Mouse (Mus musculus): ENCODE results near the gene Rabl6. TPM values are rescaled to one million over a fixed set of nuclear protein-coding genes. Genes with fewer than 3 reads are reported as not detected.

Gene Rabl6
- polyA plus RNA-seq, 1 experiment, result 58.2 TPM

DNA sequence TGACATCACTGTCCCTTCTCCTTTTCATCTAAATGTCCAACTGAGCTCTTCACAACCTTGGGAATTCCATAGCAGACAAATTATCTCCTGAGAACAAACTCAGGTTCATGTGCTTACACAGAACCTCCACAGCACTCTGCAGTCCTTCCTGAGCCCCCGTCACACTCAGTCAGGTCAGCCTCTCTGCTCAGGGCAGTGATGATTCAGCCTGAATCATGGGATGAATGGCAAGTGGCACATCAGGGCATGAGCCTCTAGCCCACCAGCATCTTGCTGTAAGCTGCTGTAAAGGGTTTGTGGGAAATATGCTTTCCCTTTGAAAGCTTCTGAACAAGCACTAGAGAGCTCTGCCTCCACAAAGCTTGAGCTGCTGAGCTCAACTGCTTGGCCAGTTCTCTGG is 9.6 kb downstream of the Rabl6 start:
- H3K36me3 ChIP-seq (replicated peaks; ENCODE audit: low read length), result peaks cover 95% of the 10 kb centered on the region
- peaks cover 19% of the 10 kb centered on the region for H3K4me1 ChIP-seq
- H3K4me3 ChIP-seq (replicated peaks), result no peak overlapping the region
- H3K27me3 ChIP-seq (replicated peaks), result no peaks in the 10 kb centered on the region
- no peaks in the 10 kb centered on the region for H3K9me3 ChIP-seq
- no peak for TF ChIP-seq FLI1 (IDR thresholded peaks at IDR 0.05; ENCODE audit: low read length)
- TF ChIP-seq GATA1 (IDR thresholded peaks at IDR 0.05; ENCODE audit: borderline replicate concordance, low read length), result no peak

DNA sequence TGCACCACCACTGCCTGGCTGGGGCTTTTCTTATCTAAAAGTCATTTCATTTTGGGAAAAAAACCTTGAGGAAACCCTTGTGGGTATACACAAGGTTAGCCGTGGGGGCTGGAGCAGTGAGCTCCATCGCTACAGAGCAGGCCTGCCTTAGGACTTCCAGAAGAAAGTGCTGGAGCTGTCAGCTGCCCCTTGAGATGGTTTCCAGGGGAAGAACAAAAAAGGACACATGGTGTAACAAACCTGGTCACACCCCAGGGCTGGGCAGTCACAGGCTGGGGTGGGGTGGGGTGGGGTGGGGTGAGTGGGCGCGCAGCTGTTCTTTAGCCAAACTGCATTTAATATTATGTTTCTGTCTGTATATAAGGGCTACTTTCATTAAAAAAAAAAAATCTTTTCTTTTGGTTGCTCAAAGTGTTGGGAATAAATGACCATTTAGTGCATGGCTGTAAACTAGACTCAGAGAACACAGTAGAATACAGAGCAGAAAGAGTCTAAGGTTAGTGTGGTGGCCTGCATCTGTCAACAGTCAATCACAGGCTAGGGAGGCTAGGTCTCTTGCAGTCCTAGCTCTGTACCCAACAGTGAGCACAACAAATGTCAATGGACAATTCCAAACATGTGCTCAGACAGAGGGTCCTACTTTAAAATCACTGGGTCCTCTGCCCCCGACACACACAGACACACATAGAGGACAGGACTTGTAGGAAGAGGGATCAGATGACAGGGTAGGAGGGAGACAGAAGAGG is 11.4 kb downstream of the Rabl6 start:
- peaks cover 21% of the 10 kb centered on the region for H3K4me1 ChIP-seq
- H3K9me3 ChIP-seq, result no peaks in the 10 kb centered on the region
- no peaks in the 10 kb centered on the region for H3K27me3 ChIP-seq (replicated peaks)
- H3K36me3 ChIP-seq (replicated peaks; ENCODE audit: low read length), result peaks cover 95% of the 10 kb centered on the region
- H3K4me3 ChIP-seq (replicated peaks), result no peak overlapping the region
- TF ChIP-seq FLI1 (IDR thresholded peaks at IDR 0.05; ENCODE audit: low read length) (no peak), GATA1 (IDR thresholded peaks at IDR 0.05; ENCODE audit: borderline replicate concordance, low read length) (no peak)

DNA sequence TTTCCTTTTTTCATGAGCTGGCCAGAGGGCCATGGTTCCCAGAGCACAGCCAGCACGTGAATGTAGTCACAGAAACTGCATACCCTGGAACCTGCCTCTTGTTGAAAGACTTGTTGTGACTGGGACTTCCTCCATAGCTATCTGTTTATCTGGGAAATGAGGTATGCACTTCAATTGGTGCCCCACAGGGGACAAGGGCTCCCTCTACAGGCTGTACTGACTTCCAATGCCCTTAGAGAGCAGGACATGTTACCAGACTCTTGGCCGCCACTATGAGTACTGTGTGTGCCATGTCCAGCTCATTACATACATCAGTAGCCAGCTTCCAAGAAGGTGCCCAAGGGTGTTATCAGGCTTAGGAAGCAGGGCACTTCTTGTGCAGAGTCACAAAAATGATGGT is 16.5 kb downstream of the Rabl6 start:
- peaks cover 13% of the 10 kb centered on the region for H3K4me1 ChIP-seq
- no peaks in the 10 kb centered on the region for H3K27me3 ChIP-seq (replicated peaks)
- no peak for TF ChIP-seq FLI1 (IDR thresholded peaks at IDR 0.05; ENCODE audit: low read length)
- no peak for TF ChIP-seq GATA1 (IDR thresholded peaks at IDR 0.05; ENCODE audit: borderline replicate concordance, low read length)
- peaks cover 93% of the 10 kb centered on the region for H3K36me3 ChIP-seq (replicated peaks; ENCODE audit: low read length)
- no peak overlapping the region for H3K4me3 ChIP-seq (replicated peaks)
- H3K9me3 ChIP-seq, result no peaks in the 10 kb centered on the region

DNA sequence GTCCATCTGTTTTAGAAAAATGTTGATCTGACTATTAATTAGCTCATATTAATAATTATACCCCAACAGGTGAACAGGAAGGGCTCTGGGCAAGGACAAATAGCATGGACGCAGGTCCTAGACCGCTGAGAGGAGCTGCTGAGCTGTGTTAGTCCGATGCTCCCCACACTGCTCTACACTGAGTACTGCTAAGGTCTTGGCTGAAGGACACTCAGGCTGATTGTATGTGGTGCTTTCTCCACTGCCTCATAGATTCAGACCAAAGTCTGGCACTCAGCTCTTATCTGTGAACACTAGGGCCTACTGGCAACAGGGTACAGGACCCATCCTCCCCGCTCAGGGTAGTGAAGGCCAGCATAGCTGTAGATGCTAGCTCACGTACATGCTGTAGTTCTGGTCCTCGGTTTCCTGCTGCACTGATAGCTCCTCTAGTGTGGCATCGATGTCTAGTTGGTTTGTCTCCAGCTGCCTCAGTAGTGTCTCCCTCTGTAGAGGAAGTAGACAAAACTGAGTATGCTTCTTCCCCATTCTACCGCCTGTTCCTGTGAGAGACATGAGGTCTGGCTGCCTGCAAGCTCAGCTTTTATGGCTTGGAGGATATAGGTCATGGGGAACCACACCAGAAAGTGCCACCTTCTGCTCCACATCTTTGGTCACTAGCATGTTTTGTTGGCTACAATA is 20.0 kb downstream of the Rabl6 start:
- H3K27me3 ChIP-seq (replicated peaks), result no peaks in the 10 kb centered on the region
- H3K4me1 ChIP-seq, result peaks cover 13% of the 10 kb centered on the region
- TF ChIP-seq GATA1 (IDR thresholded peaks at IDR 0.05; ENCODE audit: borderline replicate concordance, low read length) (no peak), FLI1 (IDR thresholded peaks at IDR 0.05; ENCODE audit: low read length) (no peak)
- peaks cover 97% of the 10 kb centered on the region for H3K36me3 ChIP-seq (replicated peaks; ENCODE audit: low read length)
- peak overlapping the region; percentile 35 for H3K4me3 ChIP-seq (replicated peaks)
- H3K9me3 ChIP-seq, result no peaks in the 10 kb centered on the region

DNA sequence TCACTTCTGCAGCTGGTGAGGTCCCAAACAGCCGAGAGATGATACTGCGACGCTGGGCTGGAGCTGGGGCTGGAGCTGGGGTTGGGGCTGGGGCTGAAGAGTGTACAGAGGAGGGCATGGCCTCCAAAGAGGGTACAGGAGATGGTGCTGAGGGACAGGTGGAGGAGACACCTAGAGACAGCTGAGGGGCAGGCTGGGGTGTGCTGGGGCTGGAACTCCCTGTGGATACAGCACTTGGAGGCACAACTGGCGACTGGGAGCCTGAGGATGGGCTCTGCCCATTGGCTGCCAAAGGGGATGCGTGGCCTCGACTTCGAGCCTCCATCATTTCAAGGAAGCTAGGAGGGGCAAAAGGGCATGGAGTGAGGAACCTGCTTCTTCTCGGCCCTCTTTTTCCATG is 21.0 kb downstream of the Rabl6 start:
- peaks cover 96% of the 10 kb centered on the region for H3K36me3 ChIP-seq (replicated peaks; ENCODE audit: low read length)
- TF ChIP-seq GATA1 (IDR thresholded peaks at IDR 0.05; ENCODE audit: borderline replicate concordance, low read length) (no peak), FLI1 (IDR thresholded peaks at IDR 0.05; ENCODE audit: low read length) (no peak)
- H3K4me3 ChIP-seq (replicated peaks), result no peak overlapping the region
- H3K4me1 ChIP-seq, result peaks cover 18% of the 10 kb centered on the region
- no peaks in the 10 kb centered on the region for H3K9me3 ChIP-seq
- no peaks in the 10 kb centered on the region for H3K27me3 ChIP-seq (replicated peaks)

DNA sequence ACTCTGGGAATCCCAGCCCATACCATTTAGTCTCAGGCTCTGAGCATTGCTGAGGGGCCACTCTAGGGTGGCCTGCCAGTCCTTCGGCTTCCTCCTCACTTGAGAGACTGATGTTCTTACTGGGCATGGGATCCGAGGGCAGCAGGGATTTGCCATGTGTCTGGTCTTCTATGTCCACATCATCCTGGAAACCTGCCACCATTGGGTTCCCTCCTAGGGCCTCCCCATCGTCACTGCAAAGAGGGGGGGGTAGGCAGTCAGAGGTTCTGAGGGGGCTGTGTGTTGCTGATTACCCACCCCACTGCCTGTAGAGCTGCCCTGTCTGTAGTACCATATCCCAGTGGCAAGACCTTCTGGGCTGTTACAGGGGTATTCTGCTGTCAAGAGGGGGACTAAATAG is 22.7 kb downstream of the Rabl6 start:
- TF ChIP-seq GATA1 (IDR thresholded peaks at IDR 0.05; ENCODE audit: borderline replicate concordance, low read length), result no peak
- TF ChIP-seq FLI1 (IDR thresholded peaks at IDR 0.05; ENCODE audit: low read length), result no peak
- Histone ChIP-seq H3K27me3 (replicated peaks) (peaks cover 7% of the 10 kb centered on the region), H3K4me1 (peaks cover 29% of the 10 kb centered on the region), H3K9me3 (no peaks in the 10 kb centered on the region), H3K36me3 (replicated peaks; ENCODE audit: low read length) (peaks cover 79% of the 10 kb centered on the region), H3K4me3 (replicated peaks) (no peak overlapping the region)

DNA sequence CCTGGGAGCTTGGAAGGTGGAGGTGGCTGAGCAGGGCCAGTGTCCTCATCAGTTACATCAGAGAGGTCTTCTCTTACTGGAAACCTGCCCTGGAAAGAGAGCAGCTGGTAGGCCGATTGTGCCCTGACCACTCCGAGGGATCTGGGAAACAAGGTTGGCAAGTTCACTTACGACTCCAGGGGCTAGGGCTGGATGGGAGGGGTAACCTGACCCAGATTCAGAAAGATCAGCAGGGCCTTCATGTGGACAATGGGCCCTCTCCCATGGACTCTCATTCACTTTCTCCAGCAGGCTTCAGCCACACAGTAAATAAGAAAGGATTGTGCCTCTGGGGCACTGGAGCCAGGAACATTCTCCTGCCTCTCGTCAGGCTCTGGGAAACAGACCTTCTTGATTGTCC is 23.5 kb downstream of the Rabl6 start:
- H3K36me3 ChIP-seq (replicated peaks; ENCODE audit: low read length), result peaks cover 72% of the 10 kb centered on the region
- TF ChIP-seq FLI1 (IDR thresholded peaks at IDR 0.05; ENCODE audit: low read length) (no peak), GATA1 (IDR thresholded peaks at IDR 0.05; ENCODE audit: borderline replicate concordance, low read length) (no peak)
- 0 out of 2 replicates have a peak, but pooled peaks cover under 1% of the 10 kb centered on the region for H3K9me3 ChIP-seq
- H3K4me3 ChIP-seq (replicated peaks), result no peak overlapping the region
- H3K4me1 ChIP-seq, result peaks cover 37% of the 10 kb centered on the region
- peaks cover 15% of the 10 kb centered on the region for H3K27me3 ChIP-seq (replicated peaks)

DNA sequence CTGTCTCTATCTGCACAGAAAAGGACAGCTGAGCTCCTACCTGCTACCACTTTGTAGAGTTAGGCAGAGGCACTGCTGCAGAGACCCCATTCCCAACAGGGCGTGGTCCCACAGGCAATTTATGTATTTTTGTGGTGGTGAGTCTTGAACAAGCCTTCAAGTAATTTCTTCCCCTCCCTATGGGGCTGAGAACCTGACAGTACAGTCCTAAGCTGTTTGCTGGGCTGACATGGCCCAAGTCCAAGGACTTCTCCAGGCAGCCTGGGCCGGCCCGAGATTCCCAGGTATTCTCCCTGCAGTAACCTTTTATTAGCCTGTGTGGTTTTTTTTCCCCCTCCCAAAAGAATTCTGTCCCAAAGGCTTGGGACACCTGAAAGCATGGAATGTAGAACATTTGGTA is 24.2 kb downstream of the Rabl6 start:
- H3K27me3 ChIP-seq (replicated peaks), result peaks cover 22% of the 10 kb centered on the region
- no peak overlapping the region for H3K4me3 ChIP-seq (replicated peaks)
- TF ChIP-seq FLI1 (IDR thresholded peaks at IDR 0.05; ENCODE audit: low read length), result no peak
- no peak for TF ChIP-seq GATA1 (IDR thresholded peaks at IDR 0.05; ENCODE audit: borderline replicate concordance, low read length)
- peaks cover 44% of the 10 kb centered on the region for H3K4me1 ChIP-seq
- H3K9me3 ChIP-seq, result peaks cover 8% of the 10 kb centered on the region
- H3K36me3 ChIP-seq (replicated peaks; ENCODE audit: low read length), result peaks cover 65% of the 10 kb centered on the region

DNA sequence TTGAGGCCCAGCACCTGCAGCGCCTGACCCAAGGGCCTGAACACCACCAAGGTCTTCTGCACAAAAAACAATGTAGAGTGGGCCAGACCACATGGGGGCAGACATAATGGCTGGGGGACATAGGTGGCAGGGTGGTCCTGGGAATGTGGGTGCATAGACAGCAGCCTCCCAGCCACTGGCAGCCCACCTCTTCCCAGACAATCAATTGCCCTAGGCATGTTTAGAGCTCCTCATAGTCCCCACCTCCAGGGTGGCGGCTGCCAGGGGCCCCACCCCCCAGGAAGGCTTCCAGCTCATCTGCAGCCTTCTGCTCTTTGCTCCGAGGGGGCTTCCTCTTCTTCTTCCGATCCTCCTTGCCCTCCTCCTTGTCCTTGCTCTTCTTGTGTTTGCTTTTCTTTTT is 24.8 kb downstream of the Rabl6 start:
- Histone ChIP-seq H3K4me3 (replicated peaks) (no peak overlapping the region), H3K36me3 (replicated peaks; ENCODE audit: low read length) (peaks cover 61% of the 10 kb centered on the region), H3K4me1 (peaks cover 47% of the 10 kb centered on the region), H3K27me3 (replicated peaks) (peaks cover 28% of the 10 kb centered on the region), H3K9me3 (peaks cover 14% of the 10 kb centered on the region)
- TF ChIP-seq FLI1 (IDR thresholded peaks at IDR 0.05; ENCODE audit: low read length) (no peak), GATA1 (IDR thresholded peaks at IDR 0.05; ENCODE audit: borderline replicate concordance, low read length) (no peak)

DNA sequence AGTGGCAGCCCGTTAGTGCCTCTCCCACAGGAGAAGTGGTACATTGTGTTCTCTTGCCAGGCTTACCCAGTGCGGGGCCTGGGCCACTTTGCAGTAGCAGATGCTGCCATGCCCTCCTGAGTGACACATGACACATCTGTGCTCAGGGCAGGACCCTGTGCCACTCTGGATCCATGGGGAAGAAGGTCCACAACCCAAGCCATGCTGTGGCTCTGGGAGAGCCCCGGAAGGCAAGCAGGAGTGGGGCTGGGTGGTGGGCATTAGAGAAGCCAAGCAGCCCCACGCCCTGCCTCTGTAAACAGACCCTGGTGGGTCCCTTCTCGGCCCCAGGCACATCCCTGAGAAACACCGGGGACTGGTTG is 25.2 kb downstream of the Rabl6 start:
- Histone ChIP-seq H3K36me3 (replicated peaks; ENCODE audit: low read length) (peaks cover 56% of the 10 kb centered on the region), H3K27me3 (replicated peaks) (peaks cover 32% of the 10 kb centered on the region), H3K9me3 (peaks cover 18% of the 10 kb centered on the region), H3K4me3 (replicated peaks) (no peak overlapping the region), H3K4me1 (peaks cover 47% of the 10 kb centered on the region)
- no peak for TF ChIP-seq GATA1 (IDR thresholded peaks at IDR 0.05; ENCODE audit: borderline replicate concordance, low read length)
- TF ChIP-seq FLI1 (IDR thresholded peaks at IDR 0.05; ENCODE audit: low read length), result no peak

Measured in megakaryocyte, embryonic 14.5 days (primary cell).